1 mouse cellular context compared by ENCODE assay signal in genomic region chr3:51204441-51204840, GRCm38 (mm10).
TF ChIP-seq lines count a peak whose summit lies in the region.

No protein-coding gene starts in this region.

TF ChIP-seq in MEL, 35 proteins besides CTCF, POLR2A, EP300 and RAD21 (continued from another document):
- TF ChIP-seq MAFK (IDR thresholded peaks at IDR 0.05; ENCODE audit: borderline replicate concordance, low read depth, low read length) (no peak), MYB (IDR thresholded peaks at IDR 0.05; ENCODE audit: low read depth, low read length) (no peak), MXI1 (IDR thresholded peaks at IDR 0.05; ENCODE audit: low read depth, low read length) (no peak)
